Mouse (Mus musculus): Measurements from ENCODE around the gene Flad1. TPM values are rescaled to one million over a fixed set of nuclear protein-coding genes. Genes with fewer than 3 reads are reported as not detected.

Gene Flad1
- total RNA-seq (2022), result 10 to 100 TPM; 30.8 to 39.9 (median 35.6) TPM

DNA sequence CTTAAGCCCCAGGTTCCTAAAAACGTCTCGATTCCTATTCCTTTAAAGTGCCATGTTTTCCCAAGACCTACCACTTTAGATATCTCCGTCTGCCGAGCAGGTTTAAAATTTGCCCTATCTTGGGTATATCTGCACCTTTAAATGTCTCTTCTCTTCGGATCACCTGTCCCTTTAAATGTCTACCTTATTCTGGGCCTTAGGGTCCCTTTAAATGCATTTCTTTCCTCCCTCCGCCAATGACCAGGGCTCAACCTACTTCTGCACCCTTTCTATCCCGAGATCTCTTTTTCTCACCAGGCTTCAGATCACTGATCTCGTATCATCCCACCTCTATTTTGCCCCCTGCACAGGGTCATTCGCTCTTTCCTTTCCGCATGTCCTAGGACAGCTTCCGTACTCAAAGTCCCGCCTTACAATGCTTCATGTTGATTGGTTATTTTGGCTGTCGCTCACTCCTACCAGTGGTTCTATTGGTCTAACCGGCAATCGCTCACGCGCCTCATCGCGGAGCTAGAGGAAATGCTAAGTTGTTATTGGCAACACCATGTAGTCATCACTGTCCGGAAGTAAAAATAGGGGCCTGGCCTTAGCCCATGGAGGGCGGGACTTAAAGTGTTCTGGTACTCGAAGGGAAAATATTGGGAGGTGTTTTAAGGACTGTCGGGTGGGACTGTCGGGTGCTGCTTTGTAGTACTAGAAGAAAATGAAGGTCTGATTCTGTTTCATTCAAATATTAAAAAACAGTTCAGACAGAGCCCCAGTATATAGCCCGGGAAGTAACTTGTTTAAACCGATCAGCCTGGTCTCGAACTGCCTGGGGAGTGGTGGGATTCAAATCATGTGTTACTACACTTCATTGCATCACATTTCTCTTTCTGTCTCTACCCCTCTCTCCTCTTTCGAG lies at the start of gene Flad1:
TSS of gene Flad1 (minus strand) at position 381 of the 904 bp plus-strand sequence.
- DNase-seq (ENCODE audit: low spot score in 2 of 2), result peak; percentile 100

DNA sequence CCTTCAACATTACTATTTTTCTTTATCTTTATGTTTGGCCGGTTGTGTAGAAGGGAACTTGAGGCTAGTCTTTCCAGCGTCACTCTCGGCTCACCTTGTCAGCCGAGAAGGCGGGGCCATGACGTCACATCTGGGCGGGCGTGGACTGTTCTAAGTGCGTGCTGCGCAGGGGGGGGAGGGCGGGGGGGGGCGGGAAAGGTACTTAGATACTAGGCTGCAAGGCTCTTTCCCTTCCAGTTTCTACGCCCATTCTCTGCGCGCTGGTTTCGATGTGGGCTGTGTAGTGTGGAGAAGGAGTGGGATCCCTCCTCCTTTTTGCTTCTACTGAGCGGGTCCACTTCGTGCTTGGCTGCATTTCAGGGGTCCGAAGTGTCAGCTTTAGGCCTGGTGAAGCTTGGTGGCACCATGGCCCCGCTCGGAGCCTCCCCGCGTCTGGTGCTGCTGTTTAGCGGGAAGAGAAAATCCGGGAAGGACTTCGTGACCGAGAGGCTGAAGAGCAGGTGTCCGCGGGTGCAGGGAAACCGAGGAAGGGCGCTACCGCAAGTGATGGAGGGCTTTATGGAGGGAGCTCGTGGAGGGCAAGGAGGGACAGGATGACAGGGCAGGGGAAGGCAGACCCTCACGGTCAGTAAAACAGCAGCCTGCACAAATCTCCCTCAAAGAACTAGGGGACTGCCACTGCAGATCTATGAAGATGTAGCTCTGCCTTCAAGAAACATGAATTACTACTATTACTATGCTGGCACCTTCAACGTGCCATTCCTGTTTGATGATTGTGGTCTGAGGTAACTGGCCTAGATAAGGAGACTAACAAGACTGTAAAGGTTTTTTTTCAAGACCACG lies 47.5 kb upstream of the Flad1 start:
- peak; percentile 83 to 84 for DNase-seq (ENCODE audit: low spot score in 2 of 2)

- DNase-seq (ENCODE audit: low spot score in 2 of 2), result peak in 1 of 2 experiments; percentile 37
These were observed 46.8 kb upstream of the Flad1 start for GRCm38 (mm10) chr3:89458372-89458964.

DNA sequence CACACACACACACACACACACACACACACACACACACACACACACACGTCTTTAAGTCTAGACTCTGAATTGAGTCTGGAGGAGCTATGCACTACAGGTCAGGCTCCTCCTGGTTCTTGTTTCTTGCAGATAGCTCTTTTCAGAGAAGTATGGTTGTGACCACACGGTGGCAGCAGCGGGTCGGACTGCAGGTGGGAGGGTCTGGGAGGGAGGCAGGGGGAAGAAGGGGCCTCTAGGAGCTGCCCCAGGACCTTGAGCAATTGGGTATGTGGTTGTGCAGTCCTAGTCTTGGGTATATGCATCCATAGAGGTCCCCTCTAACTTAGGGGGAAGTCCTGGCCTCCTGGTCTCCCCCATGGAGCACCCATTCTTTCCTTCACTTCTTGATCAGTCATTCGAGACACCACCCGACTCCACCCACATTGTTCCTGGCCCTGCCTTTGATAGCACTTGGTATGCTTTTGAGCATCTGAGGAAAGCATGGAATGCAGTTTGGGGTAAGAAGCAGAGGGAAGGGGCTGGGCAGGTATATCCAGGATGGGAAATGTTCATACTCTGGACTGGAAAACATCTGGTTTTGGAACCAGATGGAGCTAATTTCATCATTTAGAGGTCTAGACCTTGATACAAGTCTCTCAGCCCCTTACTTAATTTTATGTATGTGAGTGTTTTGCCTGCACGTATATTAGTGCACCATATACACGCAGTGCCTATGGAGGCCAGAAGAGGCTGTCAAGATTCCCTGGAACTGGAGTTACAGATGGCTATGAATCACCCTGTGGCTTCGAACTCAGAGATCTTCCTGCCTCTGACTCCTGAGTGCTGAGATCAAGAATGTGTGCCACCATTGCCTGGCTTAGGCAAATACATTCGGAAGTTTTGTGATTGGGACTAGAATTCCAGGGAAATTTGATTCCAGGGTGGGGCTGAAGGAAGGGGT lies 45.3 kb upstream of the Flad1 start:
- no peak for DNase-seq (ENCODE audit: low spot score in 2 of 2)

GRCm38 (mm10) chr3:89455786-89456285 lies 44.2 kb upstream of the Flad1 start:
- DNase-seq (ENCODE audit: low spot score in 2 of 2), result no peak

GRCm38 (mm10) chr3:89454401-89455177 lies 42.9 kb upstream of the Flad1 start, which contains the start of gene Pmvk:
Gene Pmvk (plus strand): TSS chr3:89454541.
- no peak for DNase-seq (ENCODE audit: low spot score in 2 of 2)

DNA sequence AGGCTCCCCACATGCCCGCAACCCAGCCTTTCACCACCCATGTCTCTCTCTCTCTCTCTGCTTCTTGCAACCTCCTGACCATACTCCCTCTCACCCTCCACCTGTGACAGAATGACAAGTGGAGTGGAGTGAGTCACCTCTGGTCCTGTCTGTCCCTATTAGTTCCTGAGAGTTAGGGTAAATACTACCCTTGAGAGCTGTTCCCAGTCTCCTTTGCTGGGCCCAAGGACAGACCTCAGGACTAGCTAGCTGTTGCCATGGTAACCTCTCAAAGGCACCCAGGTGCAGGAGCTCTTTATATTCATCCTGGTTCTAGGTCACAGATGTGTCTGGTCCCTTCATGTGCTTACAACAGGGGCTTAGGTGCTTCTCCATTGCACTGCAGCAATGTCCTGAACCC lies 40.2 kb upstream of the Flad1 start:
- no peak for DNase-seq (ENCODE audit: low spot score in 2 of 2)

GRCm38 (mm10) chr3:89449541-89449940 lies 37.9 kb upstream of the Flad1 start:
- peak in 1 of 2 experiments; percentile 47 for DNase-seq (ENCODE audit: low spot score in 2 of 2)

DNA sequence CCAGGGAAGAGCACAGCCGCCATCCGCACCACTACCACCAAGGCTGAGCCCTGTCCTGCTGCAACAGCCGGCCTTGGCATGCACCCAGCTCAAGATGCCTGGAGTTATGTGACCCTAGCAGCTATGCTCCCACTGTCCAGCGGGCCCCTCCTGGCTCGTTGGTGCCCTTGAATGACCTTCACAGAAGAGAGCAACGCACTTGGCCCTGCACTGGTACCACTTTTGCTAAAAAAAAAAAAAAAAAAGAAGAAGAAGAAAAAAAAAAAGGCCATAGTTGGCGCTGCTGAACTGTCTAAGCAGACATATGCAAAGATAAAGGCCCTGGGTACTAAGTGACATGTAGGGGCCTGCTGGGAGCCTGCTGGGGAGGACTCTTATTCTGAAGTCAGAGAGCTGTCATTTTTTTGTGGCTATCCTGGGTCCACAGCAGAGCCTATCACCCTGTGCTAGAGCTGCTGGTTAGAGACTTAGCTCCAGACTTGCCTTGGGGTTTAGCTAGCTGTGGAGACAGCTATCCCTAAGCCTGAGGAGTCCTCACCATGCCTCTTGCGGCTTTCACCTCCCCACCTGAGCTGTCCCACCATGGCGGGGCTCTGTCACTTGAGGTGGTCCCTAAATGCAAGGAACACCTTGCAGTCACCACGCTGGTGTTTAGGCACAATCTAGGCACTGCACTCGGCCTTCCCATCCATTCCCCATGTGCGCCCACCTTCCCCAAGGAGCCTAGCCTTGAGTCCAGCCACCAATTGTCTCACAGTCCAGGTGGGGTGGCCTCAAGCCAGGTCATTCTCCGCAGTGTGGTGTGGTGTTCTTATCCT lies 37.3 kb upstream of the Flad1 start:
- no peak for DNase-seq (ENCODE audit: low spot score in 2 of 2)

GRCm38 (mm10) chr3:89440691-89441090 lies 29.0 kb upstream of the Flad1 start:
- no peak for DNase-seq (ENCODE audit: low spot score in 2 of 2)

- no peak for DNase-seq (ENCODE audit: low spot score in 2 of 2)
These were observed 25.6 kb upstream of the Flad1 start for GRCm38 (mm10) chr3:89437269-89437668.

DNA sequence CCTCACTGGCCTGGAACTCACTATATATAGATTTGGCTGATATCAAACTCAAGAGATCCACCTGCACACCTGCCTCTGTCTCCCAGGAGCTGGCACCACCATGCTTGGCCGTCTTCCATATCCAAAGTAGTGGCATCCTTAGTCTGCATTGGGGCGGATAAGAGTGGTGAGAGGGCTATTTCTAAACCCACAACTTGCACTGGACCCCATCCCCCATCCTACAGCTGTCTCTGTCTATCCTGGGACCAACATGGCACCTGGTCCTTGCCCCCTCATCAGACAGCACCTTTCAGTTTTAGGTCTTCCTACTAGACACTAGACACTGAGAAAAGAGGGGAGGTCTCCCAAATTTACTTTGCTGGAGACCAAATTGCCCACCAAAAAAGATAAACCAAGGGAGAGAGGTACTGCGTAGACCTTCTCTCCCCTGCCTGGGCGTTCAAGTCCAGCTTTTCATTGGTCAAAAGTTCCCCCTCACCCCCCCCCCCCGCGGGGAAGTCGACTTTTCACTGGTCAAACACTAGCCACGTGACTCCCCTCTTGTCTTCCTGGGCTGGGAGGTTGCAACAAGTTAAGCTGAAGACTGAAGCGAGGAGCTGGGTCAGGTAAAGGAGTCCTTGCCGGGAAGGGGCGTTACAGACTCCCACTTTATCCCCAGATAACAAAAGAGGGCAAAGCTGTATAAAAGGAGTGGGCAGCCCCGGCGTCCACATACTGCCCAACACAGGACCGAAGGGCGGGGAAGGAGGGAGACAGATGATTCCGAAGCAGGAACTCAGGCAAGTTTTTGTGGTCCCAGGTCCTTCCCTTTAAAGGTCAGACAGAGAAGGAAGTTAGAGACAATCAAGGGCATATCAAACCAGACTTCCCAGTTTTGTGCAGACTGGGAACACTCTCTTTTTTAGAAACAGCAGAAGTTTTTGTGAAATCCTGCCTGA lies 24.8 kb upstream of the Flad1 start, which contains the start of gene Pbxip1:
TSS of gene Pbxip1 (plus strand) at position 531 of the 938 bp plus-strand sequence.
- no peak for DNase-seq (ENCODE audit: low spot score in 2 of 2)

GRCm38 (mm10) chr3:89435041-89435440 lies 23.4 kb upstream of the Flad1 start:
- DNase-seq (ENCODE audit: low spot score in 2 of 2), result no peak

DNA sequence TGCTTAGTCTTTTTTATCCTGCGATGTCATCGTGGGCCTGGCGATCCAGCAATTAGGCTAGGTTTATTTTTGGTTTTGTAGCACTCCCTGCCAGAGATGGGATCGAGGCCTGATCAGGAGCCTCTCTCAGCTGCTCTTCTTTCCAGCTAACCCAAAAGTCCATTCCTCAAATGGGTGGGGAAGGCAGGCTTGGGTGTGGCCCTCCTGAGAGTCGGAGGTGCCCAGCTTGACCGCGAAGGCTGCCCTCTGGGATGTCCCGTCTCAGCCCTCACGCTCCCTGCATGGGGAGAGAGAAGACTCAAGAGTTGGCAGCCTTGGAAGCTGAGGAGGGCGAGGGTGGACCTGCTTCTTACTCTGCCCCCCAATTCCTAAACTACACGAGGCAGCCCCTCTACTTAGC lies 22.9 kb upstream of the Flad1 start:
- no peak for DNase-seq (ENCODE audit: low spot score in 2 of 2)

GRCm38 (mm10) chr3:89432606-89433005 lies 20.9 kb upstream of the Flad1 start:
- no peak for DNase-seq (ENCODE audit: low spot score in 2 of 2)

DNA sequence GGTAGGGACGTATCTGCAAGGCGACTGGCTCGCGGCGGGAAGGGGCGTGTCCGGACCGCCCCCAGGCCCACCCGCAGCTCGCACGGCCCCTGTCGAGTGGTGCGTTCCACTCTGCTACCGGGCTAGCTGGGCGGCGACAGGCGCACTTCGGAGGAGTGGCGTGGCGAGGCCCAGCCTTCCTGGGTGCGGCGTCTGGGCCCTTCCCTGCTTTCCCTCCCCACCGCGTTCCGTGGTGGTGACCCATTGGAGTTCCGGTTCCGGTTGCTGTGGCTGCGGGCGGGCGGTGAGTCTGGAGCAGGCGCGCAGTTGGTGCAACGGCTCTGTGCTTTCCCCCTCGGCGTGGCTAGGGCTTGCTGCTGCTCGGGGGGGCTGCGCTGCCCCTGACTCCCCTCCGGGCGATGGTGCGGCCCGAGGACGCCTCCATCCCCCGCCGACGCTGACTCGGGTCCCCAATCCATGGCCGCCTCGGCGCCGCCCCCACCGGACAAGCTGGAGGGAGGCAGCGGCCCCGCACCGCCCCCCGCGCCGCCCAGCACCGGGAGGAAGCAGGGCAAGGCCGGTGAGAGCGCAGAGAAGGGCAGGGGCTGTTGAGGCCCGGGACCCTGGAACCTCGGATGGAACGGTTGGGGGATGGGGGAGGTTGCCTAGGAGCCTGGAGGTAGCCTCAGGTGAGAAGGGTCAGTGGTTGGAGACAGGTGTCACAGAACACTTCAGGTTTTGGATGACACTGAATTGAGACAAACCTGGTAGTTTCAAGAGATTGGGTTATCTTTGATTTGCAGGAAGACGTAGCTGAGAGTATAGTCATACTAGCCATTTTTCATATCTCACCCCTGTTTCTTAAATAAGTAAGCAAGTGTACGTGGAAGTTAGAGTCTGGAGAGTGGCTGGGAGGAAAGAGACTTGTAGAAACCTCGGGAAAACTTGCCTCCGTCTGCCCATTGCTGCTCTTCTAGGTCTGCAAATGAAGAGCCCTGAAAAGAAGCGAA lies 18.8 kb upstream of the Flad1 start, which contains the start of gene Pygo2:
TSS of gene Pygo2 (plus strand) at position 44 of the 989 bp plus-strand sequence.
- peak; percentile 79 to 97 for DNase-seq (ENCODE audit: low spot score in 2 of 2)

Measured in left cerebral cortex, adult 8-10 months (tissue).